Mouse (Mus musculus) embryo, embryonic 11 days (tissue): ENCODE measurements around the gene Cenpm.
A peak's percentile ranks its signal among the peaks of the same experiment; 100 is the strongest.
"Not testable (repeated sequence)": the region's sequence is repeated elsewhere in the genome, so short reads cannot be mapped to it uniquely, and the experiment has no call there.

Experiments
- DNase-seq: peaks from one replicate; pipeline ENCODE4 v3.0.0-alpha.2; 2015

The Cenpm gene

GRCm38 (mm10) chr15:82244115-82244804 is at the start of gene Cenpm:
Gene Cenpm, minus strand, starts transcription at chr15:82244748.
- DNase-seq, result peak; percentile 97

GRCm38 (mm10) chr15:82294059-82294458 is 49.5 kb upstream of the Cenpm start:
- peak; percentile 71 for DNase-seq

DNA sequence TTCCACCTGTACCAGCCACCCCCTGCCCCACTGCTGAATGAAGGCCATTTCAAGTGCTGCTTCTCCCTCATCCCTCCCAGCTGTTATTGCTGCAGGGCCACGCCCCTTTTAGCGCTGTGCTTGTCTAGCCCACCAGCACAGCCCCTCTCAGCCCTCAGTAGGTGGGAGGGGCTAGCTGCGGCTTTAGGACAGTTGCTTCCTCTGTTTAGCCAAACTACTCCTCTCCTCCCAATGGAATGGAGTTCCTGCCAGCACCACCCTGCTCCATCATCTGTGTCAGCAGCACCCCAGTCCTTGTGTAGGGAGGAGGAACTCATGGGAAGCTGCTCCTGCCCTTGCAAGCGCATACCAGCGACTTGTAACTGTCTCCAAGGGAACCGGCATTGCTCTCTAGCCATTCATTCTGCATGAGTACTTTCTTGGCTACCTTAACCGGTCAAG is 48.7 kb upstream of the Cenpm start:
- peak; percentile 85 for DNase-seq

- no peak for DNase-seq
Observed at GRCm38 (mm10) chr15:82292851-82293250, 48.3 kb upstream of the Cenpm start.

DNA sequence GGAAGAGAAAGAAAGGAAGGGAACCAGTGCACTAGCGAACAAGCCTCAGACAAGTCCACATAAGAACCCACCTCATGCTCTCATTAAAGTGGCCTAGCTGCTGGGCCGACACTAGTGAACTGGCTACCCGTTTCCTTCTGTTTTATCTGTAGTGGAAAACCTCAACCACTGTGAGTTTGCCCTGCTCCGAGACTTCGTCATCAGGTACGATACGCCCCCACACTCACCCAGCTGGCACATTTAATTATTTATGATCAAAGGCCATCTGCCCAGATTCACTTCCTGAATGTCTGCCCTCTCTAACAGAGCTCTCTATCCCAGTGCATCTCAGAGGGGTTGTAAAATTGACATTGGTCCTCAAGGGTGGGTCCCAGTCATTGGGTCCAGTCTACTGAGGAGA is 45.7 kb upstream of the Cenpm start:
- no peak for DNase-seq

DNA sequence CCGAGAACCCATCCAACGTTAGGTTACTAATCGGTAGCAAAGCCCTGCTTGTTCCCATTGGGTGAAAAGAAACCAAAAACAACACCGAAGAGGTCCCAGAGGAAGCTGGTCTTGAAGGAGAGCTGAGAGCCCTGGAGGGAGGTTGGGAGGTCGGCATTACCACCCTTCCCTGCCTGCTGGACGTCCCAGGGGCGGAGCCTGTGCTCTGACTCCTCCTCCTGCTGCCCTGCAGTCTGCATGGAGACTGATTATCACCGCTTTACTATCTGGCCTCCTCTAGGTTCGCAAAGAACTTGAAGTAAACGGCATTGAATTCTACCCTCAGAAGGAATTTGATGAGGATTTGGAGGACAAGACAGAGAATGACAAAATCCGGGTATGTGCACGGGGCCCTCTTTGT is 41.6 kb upstream of the Cenpm start:
- DNase-seq, result no peak

DNA sequence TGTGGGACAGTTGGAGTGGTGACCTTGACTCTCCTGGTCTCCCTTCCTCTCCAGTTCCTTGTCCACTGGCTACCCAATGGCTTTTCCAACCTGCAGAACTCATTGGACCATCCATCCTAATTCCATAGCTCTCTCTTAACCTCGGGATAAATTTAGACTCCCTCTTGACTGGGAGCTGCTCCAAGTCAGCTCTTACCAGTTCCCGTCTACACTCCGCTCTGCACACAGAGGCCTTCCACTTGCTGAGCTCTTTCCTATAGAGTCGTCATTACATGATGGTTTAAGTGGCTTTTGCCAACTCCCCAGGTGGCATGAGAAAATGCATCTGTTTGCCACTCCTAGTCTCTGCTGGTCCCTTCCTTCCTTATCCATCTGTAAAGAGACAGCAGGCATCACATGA is 36.1 kb upstream of the Cenpm start:
- DNase-seq, result no peak

- no peak for DNase-seq
Observed at GRCm38 (mm10) chr15:82277591-82277990, 33.0 kb upstream of the Cenpm start.

DNA sequence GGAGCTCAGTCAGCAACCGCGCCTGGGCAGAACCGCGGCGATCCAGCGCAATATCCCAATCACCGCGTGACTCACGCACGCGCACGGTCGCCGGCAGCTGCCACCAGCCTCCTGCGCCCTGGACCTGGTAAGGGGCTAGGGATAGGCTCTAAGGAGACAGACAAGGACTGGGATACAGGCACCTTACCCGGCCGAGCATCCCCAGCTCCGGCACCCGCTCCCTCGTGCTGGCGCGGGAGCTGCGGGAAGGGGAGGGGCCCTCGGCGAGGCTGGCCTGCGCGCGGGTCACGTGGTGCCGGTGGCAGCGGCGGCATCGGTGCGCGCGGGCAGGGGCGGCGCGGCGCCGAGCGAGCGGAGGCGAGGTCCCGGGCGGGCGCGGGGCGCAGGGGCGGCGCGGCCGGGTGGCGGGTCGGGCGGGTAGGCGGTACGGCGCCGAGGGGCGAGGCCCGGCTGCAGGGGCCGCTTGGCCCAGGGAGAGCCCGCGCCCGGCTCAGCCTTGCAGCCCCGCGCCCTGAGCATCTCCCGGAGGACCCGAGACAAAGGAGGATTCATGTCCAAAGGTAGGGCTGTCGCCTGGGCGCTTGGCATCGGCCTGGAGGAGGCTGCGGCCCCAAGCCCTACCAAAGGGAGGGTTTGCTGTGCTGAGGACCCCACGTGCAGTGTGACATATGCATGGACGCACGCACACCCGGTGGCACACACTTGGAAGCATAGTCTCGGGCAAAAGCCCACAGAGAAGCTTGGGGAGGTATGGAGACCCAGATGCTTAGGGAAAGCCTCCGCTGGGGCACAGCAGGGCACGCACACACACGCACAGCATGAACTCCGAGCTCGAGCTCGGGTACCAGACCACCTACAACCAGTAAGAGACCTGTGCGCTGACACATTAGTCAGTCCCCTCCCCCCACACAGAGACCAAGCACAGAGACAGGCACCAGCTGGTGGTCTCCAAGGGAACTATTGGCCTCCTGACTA is 30.7 kb upstream of the Cenpm start:
- peak; percentile 88 for DNase-seq

DNA sequence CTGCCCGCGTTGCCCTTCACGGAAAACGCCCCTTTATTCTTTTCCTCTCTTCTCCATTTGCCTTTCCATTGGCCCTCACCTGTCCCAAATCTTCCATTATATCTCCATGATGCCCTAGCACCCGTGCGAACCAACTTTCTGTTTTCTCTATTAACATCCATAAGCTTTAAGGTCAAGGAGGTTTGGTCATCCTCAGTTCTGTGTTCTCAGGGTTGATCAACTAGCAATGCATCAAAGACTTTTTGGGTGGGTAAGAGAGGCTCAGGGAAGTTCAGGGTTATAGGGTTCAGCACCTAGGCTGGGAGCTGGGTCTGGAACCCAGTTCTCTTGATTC is 30.0 kb upstream of the Cenpm start, which contains the start of gene Sept3:
Gene Sept3 (plus strand): TSS at position 301 of the 334 bp plus-strand sequence.
- no peak for DNase-seq

DNA sequence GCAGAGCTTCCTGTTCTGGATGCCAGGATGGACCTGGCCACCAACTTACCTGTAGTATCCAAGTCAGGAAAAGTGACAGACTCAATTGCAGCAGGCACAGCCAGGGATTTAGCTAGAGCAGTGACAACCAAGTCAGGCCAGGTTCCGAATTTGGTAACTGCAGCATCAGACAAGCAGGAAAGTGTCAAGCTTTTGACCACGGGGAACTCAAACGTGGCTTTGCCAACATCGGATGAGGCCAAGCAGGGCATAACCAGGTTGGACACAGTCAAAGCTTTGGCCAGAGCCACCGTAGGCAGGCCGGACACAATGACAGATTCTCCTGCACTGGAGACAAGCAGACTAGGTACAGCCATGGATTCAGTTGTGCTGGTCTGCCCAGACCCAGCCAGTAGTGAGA is 27.7 kb upstream of the Cenpm start:
- no peak for DNase-seq

DNA sequence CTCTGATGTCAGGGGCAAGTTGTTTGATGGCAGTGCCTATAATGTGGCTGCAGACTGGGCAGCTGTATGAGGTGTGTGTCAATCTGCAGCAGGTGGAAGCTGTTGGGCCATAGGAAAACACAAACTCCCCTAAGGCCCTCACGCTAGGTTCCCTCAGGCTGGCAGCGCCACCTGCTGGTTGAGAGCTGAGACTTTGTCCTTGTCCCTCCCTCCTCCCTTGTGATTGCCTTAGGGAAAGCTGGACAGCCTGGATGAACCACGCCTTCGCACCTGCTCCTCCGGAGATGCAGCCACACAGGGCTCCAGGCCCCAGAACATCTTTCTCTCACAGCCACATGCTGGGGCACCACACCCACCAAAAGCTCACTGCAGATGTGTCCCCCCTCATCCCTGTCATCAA is 26.7 kb upstream of the Cenpm start:
- DNase-seq, result peak; percentile 92

DNA sequence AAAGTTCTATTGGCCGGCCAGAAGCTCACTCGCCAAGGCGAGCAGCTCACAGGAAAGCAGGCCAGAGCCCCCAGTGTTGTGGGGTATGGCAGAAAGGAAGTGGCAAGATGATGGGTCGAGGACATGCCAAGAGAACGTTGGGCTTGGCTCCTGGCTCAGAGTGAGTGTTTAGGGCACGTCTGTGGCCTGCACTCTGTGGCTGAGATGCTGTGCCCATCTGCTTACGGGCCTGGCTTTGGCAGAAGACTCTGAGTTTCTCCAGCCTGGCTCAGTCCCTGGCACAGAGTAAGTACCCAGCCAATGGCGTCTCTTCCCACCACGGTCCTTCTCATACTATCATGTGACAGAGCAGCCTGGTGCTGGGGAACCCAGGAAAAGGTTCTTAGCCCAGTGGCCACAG is 24.2 kb upstream of the Cenpm start:
- DNase-seq, result no peak

DNA sequence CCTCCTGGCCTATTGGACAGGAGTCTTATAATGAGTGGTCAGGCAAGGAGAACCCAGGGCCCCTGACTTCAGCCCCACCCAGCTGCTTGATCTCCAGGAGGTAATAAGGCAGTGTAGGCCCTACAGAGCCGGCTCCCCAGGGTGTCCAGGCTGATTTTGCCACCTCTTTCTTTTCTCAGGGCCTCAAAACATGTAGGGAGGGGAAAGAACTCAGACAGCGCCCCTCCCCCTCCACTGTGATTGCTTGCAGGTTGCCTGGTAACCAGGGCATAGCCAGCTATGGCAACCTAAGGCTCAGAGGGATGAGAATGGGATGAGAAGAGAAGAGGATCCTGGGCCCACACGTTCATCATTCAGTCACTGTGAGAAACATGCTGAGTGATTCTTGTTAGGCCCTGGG is 23.6 kb upstream of the Cenpm start:
- peak; percentile 65 for DNase-seq

- peak; percentile 71 for DNase-seq
Observed at GRCm38 (mm10) chr15:82266356-82266755, 21.8 kb upstream of the Cenpm start.

DNA sequence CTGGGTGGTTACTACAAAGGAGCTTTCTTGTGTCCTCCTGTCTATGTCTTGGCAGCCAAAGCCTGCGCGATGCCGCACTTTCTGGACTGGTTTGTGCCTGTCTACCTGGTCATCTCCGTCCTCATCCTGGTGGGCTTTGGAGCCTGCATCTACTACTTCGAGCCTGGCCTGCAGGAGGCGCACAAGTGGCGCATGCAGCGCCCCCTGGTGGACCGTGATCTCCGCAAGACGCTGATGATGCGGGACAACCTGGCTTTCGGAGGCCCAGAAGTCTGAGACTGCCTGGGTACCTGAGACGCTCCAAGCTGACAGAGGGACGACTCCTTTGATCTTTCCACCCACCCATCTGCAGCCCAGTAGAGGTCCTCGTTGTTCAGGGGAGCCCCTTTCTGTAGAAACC is 15.0 kb upstream of the Cenpm start:
- peak; percentile 84 for DNase-seq

GRCm38 (mm10) chr15:82255944-82256383 is 11.4 kb upstream of the Cenpm start:
- DNase-seq, result peak; percentile 70

DNA sequence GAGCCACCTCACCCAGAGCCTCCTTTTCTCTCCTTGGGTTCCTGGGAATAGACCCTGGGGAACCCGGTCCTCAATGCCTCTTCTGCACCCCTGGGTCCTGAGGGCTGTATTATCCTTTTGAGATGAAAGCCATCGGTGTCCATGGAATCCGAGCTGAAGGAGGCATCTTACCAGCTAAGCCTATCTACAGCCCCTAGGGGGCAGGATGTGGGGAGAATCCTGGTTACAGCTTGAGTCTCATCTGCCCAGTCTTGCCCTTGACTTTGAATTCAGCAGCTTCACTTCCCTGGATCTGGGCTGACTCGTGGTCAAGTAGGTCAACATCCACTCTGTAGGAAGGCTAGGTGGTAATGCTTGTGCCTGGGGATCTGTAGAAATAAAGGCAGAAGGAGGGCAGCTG is 10.7 kb upstream of the Cenpm start:
- DNase-seq, result peak; percentile 40

DNA sequence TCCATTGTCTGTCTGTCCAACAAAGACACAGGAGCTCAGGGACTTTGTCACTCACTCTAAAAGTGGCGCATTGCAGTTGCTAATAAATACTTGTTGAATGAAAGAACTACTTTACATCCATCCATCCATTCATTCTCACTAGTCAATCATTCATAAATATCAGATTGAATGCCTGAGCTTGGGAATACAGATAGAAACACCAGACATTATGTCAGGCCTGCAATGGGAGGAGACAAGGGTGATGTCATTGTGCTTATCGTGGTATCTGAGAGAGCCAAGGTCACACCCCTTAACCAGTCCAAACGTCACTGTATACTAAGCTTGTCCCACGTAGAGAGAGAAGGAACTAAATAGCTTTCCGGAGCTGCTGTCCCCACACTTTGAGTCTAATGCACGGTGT is 7.5 kb upstream of the Cenpm start, which contains the start of gene 1500009C09Rik:
Gene 1500009C09Rik (plus strand): TSS at position 301 of the 400 bp plus-strand sequence.
- DNase-seq, result no peak

DNA sequence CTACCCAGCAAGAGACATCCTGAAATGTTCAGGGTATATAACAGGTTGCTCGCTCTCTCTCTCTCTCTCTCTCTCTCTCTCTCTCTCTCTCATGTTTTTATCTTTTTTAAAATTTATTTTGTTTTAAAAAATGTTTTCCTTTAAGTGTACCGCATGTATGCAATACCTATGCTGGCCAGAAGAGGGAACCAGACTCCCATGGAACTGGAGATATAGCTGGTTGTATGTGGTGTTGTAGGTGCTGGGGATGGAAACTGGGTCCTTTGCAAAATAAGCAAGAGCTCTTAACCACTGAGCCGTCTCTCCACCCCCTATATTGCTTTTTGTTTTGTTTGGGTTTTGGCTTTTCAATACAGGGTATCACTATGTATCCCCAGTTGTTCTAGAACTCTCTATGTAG is 7.0 kb upstream of the Cenpm start:
- DNase-seq, result no peak

- DNase-seq, result no peak
Observed at GRCm38 (mm10) chr15:82247131-82247776, 2.7 kb upstream of the Cenpm start.

GRCm38 (mm10) chr15:82244805-82245161 is 235 bp upstream of the Cenpm start:
- DNase-seq, result not testable (repeated sequence)

DNA sequence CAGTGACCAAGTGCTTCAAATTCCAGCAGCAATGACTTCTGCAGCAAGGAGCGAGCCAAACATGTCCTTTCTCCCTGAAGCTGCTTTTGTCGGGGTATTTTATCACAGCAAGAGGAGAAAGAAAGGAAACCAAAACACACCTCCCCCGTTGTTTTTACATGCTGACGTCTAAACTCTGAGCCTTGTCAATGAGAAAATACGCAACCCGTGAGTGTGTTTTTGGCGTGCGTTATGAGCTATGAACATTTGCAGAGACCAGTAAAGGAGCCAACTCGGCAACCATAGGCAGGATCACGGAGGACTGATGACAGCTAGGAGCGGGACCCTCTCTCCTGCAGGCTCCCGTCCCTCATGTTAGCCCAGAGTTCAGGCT is 820 bp downstream of the Cenpm start:
- peak; percentile 33 for DNase-seq

- no peak for DNase-seq
Observed at GRCm38 (mm10) chr15:82243311-82243710, 1.2 kb downstream of the Cenpm start.
